Mouse (Mus musculus) forebrain, postnatal 0 days (tissue): ENCODE measurements around the gene Klkb1. TPM values are rescaled to one million over a fixed set of nuclear protein-coding genes. Genes with fewer than 3 reads are reported as not detected.

ENCODE experiments used
- ATAC-seq: fragments of 200-750 bp; cut with Nextera tagmentation; 2 replicates; pipeline ENCODE4 v1.8.0; 2017; ENCODE audit warnings: mild to moderate bottlenecking, moderate library complexity
- DNase-seq: peaks from one replicate; pipeline ENCODE4 v3.0.0-alpha.2; 2015
- H3K27ac ChIP-seq: fragments of 300-500 bp; sonication (generic); 2 replicates; pipeline ENCODE4 v1.5.1; 2014; ENCODE audit warnings: low read depth, mild to moderate bottlenecking, antibody characterized with exemption, low read length, moderate library complexity, mixed read lengths
- H3K27me3 ChIP-seq: fragments of 300-500 bp; sonication (generic); 2 replicates; pipeline ENCODE4 v1.6.1; 2014; ENCODE audit warnings: mild to moderate bottlenecking, low read length, mixed read lengths; ENCODE audit not compliant: insufficient read depth
- H3K36me3 ChIP-seq: fragments of 300-500 bp; sonication (generic); 2 replicates; pipeline ENCODE4 v1.6.1; 2014; ENCODE audit warnings: mild to moderate bottlenecking, moderate library complexity; ENCODE audit not compliant: insufficient read depth
- H3K4me1 ChIP-seq: fragments of 300-500 bp; sonication (generic); 2 replicates; pipeline ENCODE4 v1.6.1; 2014; ENCODE audit warnings: antibody characterized with exemption; ENCODE audit not compliant: insufficient read depth
- H3K4me2 ChIP-seq: fragments of 300-500 bp; sonication (generic); 2 replicates; pipeline ENCODE4 v1.6.1; 2014; ENCODE audit warnings: low read depth, mild to moderate bottlenecking, moderate library complexity
- H3K4me3 ChIP-seq: fragments of 300-500 bp; sonication (generic); 2 replicates; pipeline ENCODE4 v1.5.1; 2014; ENCODE audit warnings: low read depth, low read length, mixed read lengths
- H3K9ac ChIP-seq: fragments of 300-500 bp; sonication (generic); 2 replicates; pipeline ENCODE4 v1.6.1; 2014; ENCODE audit warnings: mild to moderate bottlenecking
- H3K9me3 ChIP-seq: fragments of 300-500 bp; sonication (generic); 2 replicates; pipeline ENCODE4 v1.6.1; 2016; ENCODE audit warnings: low read length
- CTCF ChIP-seq: sonication (generic); IDR thresholded peaks from 2 replicates; pipeline ENCODE4 v1.5.1; 2016; ENCODE audit warnings: antibody characterized with exemption, control low read depth, low read depth
- WGBS: fragments of 180-500 bp; shearing (Covaris S2); extraction: QIAGEN DNeasy Blood & Tissue Kit; methylation state at CpG from one replicate; pipeline ENCODE4 v1.1.7; 2014; 5-methylcytosine and 5-hydroxymethylcytosine counted together
- polyA plus RNA-seq: library from polyadenylated mRNA; unstranded; fragments of >200 nt; fragmentation: Nextera tagmentation; extraction: Ambion mirVana; gene quantifications from 2 replicates; pipeline ENCODE4 v1.2.1, GENCODE M21; 2015
- total RNA-seq: library from RNA; depleted of rRNA; stranded (reverse); fragments of >200 nt; gene quantifications from 2 replicates; pipeline ENCODE4 v1.2.3, GENCODE M21; 2014

Klkb1 gene
- total and polyA plus RNA-seq, 2 experiments from 2014 or later = 0.05 to 0.24 TPM

- no peak for TF ChIP-seq CTCF
- Histone ChIP-seq H3K9ac (no peak overlapping the region), H3K36me3 (no peaks in the 10 kb centered on the region), H3K4me3 (no peak overlapping the region), H3K27ac (no peak overlapping the region), H3K4me1 (no peaks in the 10 kb centered on the region), H3K9me3 (no peaks in the 10 kb centered on the region), H3K27me3 (no peaks in the 10 kb centered on the region), H3K4me2 (no peak overlapping the region)
- WGBS = 76% methylated on average over 1 of the region's 1 CpGs
- ATAC-seq (no peak), DNase-seq (no peak)
These were observed 10.8 kb upstream of the Klkb1 start for GRCm38 (mm10) chr8:45305479-45305878.

GRCm38 (mm10) chr8:45304354-45304753 is 9.7 kb upstream of the Klkb1 start:
- DNase-seq = no peak
- WGBS = 92% methylated on average over 3 of the region's 3 CpGs

GRCm38 (mm10) chr8:45302390-45302789 is 7.7 kb upstream of the Klkb1 start:
- 48% methylated on average over 8 of the region's 8 CpGs for WGBS
- no peak overlapping the region for H3K9ac ChIP-seq
- H3K4me3 ChIP-seq = no peak overlapping the region
- H3K27ac ChIP-seq = no peak overlapping the region
- no peaks in the 10 kb centered on the region for H3K4me1 ChIP-seq
- no peaks in the 10 kb centered on the region for H3K27me3 ChIP-seq
- no peaks in the 10 kb centered on the region for H3K36me3 ChIP-seq
- ATAC-seq (no peak), DNase-seq (peak; percentile 5)
- H3K4me2 ChIP-seq = no peak overlapping the region
- no peaks in the 10 kb centered on the region for H3K9me3 ChIP-seq
- TF ChIP-seq CTCF = no peak

More at GRCm38 (mm10) chr8:45304354-45304753, 9.7 kb upstream of the Klkb1 start:
- Histone ChIP-seq H3K9me3 (no peaks in the 10 kb centered on the region), H3K4me3 (no peak overlapping the region), H3K9ac (no peak overlapping the region), H3K27me3 (no peaks in the 10 kb centered on the region), H3K4me2 (no peak overlapping the region), H3K4me1 (no peaks in the 10 kb centered on the region), H3K36me3 (no peaks in the 10 kb centered on the region), H3K27ac (no peak overlapping the region)
- no peak for ATAC-seq
- TF ChIP-seq CTCF = no peak

GRCm38 (mm10) chr8:45295276-45295675 is 617 bp upstream of the Klkb1 start:
- no peak overlapping the region for H3K9ac ChIP-seq
- WGBS = 91% methylated on average over 6 of the region's 6 CpGs
- no peak for TF ChIP-seq CTCF
- no peak overlapping the region for H3K4me3 ChIP-seq
- H3K4me2 ChIP-seq = no peak overlapping the region
- no peak for DNase-seq
- H3K27ac ChIP-seq = no peak overlapping the region
- H3K9me3 ChIP-seq = no peaks in the 10 kb centered on the region
- H3K36me3 ChIP-seq = no peaks in the 10 kb centered on the region
- ATAC-seq = no peak
- no peaks in the 10 kb centered on the region for H3K27me3 ChIP-seq
- H3K4me1 ChIP-seq = no peaks in the 10 kb centered on the region

- Histone ChIP-seq H3K4me1 (no peaks in the 10 kb centered on the region), H3K36me3 (no peaks in the 10 kb centered on the region), H3K4me2 (no peak overlapping the region), H3K27ac (no peak overlapping the region), H3K4me3 (no peak overlapping the region), H3K9me3 (no peaks in the 10 kb centered on the region), H3K9ac (no peak overlapping the region), H3K27me3 (no peaks in the 10 kb centered on the region)
- 70% methylated on average over 2 of the region's 2 CpGs for WGBS
- DNase-seq (peak; percentile 55), ATAC-seq (peak; percentile 48)
- no peak for TF ChIP-seq CTCF
These were observed 2.9 kb downstream of the Klkb1 start for GRCm38 (mm10) chr8:45291790-45292189.

GRCm38 (mm10) chr8:45281630-45282029 is 13.0 kb downstream of the Klkb1 start:
- Histone ChIP-seq H3K9me3 (no peaks in the 10 kb centered on the region), H3K4me3 (no peak overlapping the region), H3K27ac (no peak overlapping the region), H3K36me3 (no peaks in the 10 kb centered on the region), H3K9ac (no peak overlapping the region), H3K4me1 (no peaks in the 10 kb centered on the region), H3K27me3 (no peaks in the 10 kb centered on the region), H3K4me2 (no peak overlapping the region)
- ATAC-seq (no peak), DNase-seq (no peak)
- no peak for TF ChIP-seq CTCF
- WGBS = 77% methylated on average over 8 of the region's 8 CpGs

- Histone ChIP-seq H3K9ac (no peak overlapping the region), H3K4me1 (no peaks in the 10 kb centered on the region), H3K4me2 (no peak overlapping the region), H3K27me3 (no peaks in the 10 kb centered on the region), H3K36me3 (no peaks in the 10 kb centered on the region), H3K9me3 (no peaks in the 10 kb centered on the region), H3K27ac (no peak overlapping the region), H3K4me3 (no peak overlapping the region)
- ATAC-seq = no peak
- no peak for DNase-seq
- WGBS = 86% methylated on average over 3 of the region's 3 CpGs
- no peak for TF ChIP-seq CTCF
These were observed 17.2 kb downstream of the Klkb1 start for GRCm38 (mm10) chr8:45277453-45277852.

GRCm38 (mm10) chr8:45274317-45274716 is 20.3 kb downstream of the Klkb1 start:
- H3K36me3 ChIP-seq = no peaks in the 10 kb centered on the region
- WGBS = 72% methylated on average over 4 of the region's 4 CpGs
- no peak overlapping the region for H3K27ac ChIP-seq
- H3K27me3 ChIP-seq = no peaks in the 10 kb centered on the region
- H3K4me1 ChIP-seq = no peaks in the 10 kb centered on the region
- H3K9me3 ChIP-seq = no peaks in the 10 kb centered on the region
- ATAC-seq (peak; percentile 83), DNase-seq (peak; percentile 24)
- H3K9ac ChIP-seq = no peak overlapping the region
- H3K4me2 ChIP-seq = no peak overlapping the region
- no peak overlapping the region for H3K4me3 ChIP-seq
- TF ChIP-seq CTCF = no peak
